Mouse (Mus musculus): ENCODE results near the gene Rtn4rl1. TPM values are rescaled to one million over a fixed set of nuclear protein-coding genes. Genes with fewer than 3 reads are reported as not detected.

Rtn4rl1 gene
- polyA plus RNA-seq, 1 experiment from 2014 or later = 2.0 TPM

- peak within 1 kb of the TSS; percentile 63 for H3K27ac ChIP-seq (ENCODE audit: low read depth)
- H3K9ac ChIP-seq (replicated peaks) = peak within 1 kb of the TSS; percentile 82
- H3K4me1 ChIP-seq (ENCODE audit: insufficient read depth) = peaks cover 16% of the 10 kb centered on the region
- H3K27me3 ChIP-seq (ENCODE audit: insufficient read depth, low read length) = peaks cover 7% of the 10 kb centered on the region
- ATAC-seq = peak; percentile 98
- no peaks in the 10 kb centered on the region for H3K9me3 ChIP-seq (ENCODE audit: low read length)
- peaks cover 13% of the 10 kb centered on the region for H3K36me3 ChIP-seq (replicated peaks; ENCODE audit: insufficient read depth, low read length)
- under 1% methylated on average over 33 of the region's 33 CpGs for WGBS (ENCODE audit: insufficient replicate concordance)
- H3K4me3 ChIP-seq (ENCODE audit: low read depth, low read length) = peak within 1 kb of the TSS; percentile 71
- H3K4me2 ChIP-seq (ENCODE audit: low read depth, low read length) = peak within 1 kb of the TSS; percentile 94
- TF ChIP-seq EP300 (IDR thresholded peaks at IDR 0.05; ENCODE audit: low read depth) = no peak
- TF ChIP-seq CTCF (IDR thresholded peaks at IDR 0.05; ENCODE audit: low read depth) = peak; percentile 94
- peak; percentile 92 for DNase-seq
Measured at GRCm38 (mm10) chr11:75178672-75179208, 14.8 kb upstream of the Rtn4rl1 start, which contains the start of gene Ovca2. TSS of gene Ovca2 (minus strand) at chr11:75178835.

GRCm38 (mm10) chr11:75183917-75184570 is 9.5 kb upstream of the Rtn4rl1 start:
- no peaks in the 10 kb centered on the region for H3K27me3 ChIP-seq (ENCODE audit: insufficient read depth, low read length)
- no peak for DNase-seq
- no peak for ATAC-seq
- peaks cover 4% of the 10 kb centered on the region; the same call in 1 of the 2 replicates for H3K4me1 ChIP-seq (ENCODE audit: insufficient read depth)
- no peak overlapping the region for H3K27ac ChIP-seq (ENCODE audit: low read depth)
- no peak overlapping the region for H3K4me2 ChIP-seq (ENCODE audit: low read depth, low read length)
- no peak overlapping the region for H3K4me3 ChIP-seq (ENCODE audit: low read depth, low read length)
- H3K9me3 ChIP-seq (ENCODE audit: low read length) = no peaks in the 10 kb centered on the region
- TF ChIP-seq EP300 (IDR thresholded peaks at IDR 0.05; ENCODE audit: low read depth) (no peak), CTCF (IDR thresholded peaks at IDR 0.05; ENCODE audit: low read depth) (no peak)
- WGBS (ENCODE audit: insufficient replicate concordance) = 66% methylated on average over 2 of the region's 2 CpGs
- no peak overlapping the region for H3K9ac ChIP-seq (replicated peaks)
- peaks cover 16% of the 10 kb centered on the region for H3K36me3 ChIP-seq (replicated peaks; ENCODE audit: insufficient read depth, low read length)

GRCm38 (mm10) chr11:75184573-75184972 is 9.0 kb upstream of the Rtn4rl1 start:
- H3K4me3 ChIP-seq (ENCODE audit: low read depth, low read length) = no peak overlapping the region
- no peaks in the 10 kb centered on the region for H3K27me3 ChIP-seq (ENCODE audit: insufficient read depth, low read length)
- H3K27ac ChIP-seq (ENCODE audit: low read depth) = no peak overlapping the region
- H3K9me3 ChIP-seq (ENCODE audit: low read length) = no peaks in the 10 kb centered on the region
- no peak overlapping the region for H3K9ac ChIP-seq (replicated peaks)
- peaks cover 7% of the 10 kb centered on the region for H3K4me1 ChIP-seq (ENCODE audit: insufficient read depth)
- H3K4me2 ChIP-seq (ENCODE audit: low read depth, low read length) = no peak overlapping the region
- peaks cover 16% of the 10 kb centered on the region for H3K36me3 ChIP-seq (replicated peaks; ENCODE audit: insufficient read depth, low read length)
- DNase-seq = no peak
- 92% methylated on average over 5 of the region's 5 CpGs for WGBS (ENCODE audit: insufficient replicate concordance)
- ATAC-seq = no peak
- TF ChIP-seq EP300 (IDR thresholded peaks at IDR 0.05; ENCODE audit: low read depth) = no peak
- TF ChIP-seq CTCF (IDR thresholded peaks at IDR 0.05; ENCODE audit: low read depth) = no peak

- TF ChIP-seq CTCF (IDR thresholded peaks at IDR 0.05; ENCODE audit: low read depth) = no peak
- TF ChIP-seq EP300 (IDR thresholded peaks at IDR 0.05; ENCODE audit: low read depth) = no peak
- Histone ChIP-seq H3K9ac (replicated peaks) (no peak overlapping the region), H3K4me1 (ENCODE audit: insufficient read depth) (peaks cover 7% of the 10 kb centered on the region), H3K9me3 (ENCODE audit: low read length) (no peaks in the 10 kb centered on the region), H3K4me2 (ENCODE audit: low read depth, low read length) (no peak overlapping the region), H3K27ac (ENCODE audit: low read depth) (no peak overlapping the region), H3K36me3 (replicated peaks; ENCODE audit: insufficient read depth, low read length) (peaks cover 16% of the 10 kb centered on the region), H3K27me3 (ENCODE audit: insufficient read depth, low read length) (no peaks in the 10 kb centered on the region), H3K4me3 (ENCODE audit: low read depth, low read length) (no peak overlapping the region)
- 84% methylated on average over 2 of the region's 2 CpGs for WGBS (ENCODE audit: insufficient replicate concordance)
- no peak for DNase-seq
- ATAC-seq = no peak
Measured at GRCm38 (mm10) chr11:75184986-75185385, 8.6 kb upstream of the Rtn4rl1 start.

- ATAC-seq = peak; percentile 62
- Histone ChIP-seq H3K36me3 (replicated peaks; ENCODE audit: insufficient read depth, low read length) (0 out of 2 replicates have a peak, but pooled peaks cover 3% of the 10 kb centered on the region), H3K4me1 (ENCODE audit: insufficient read depth) (peaks cover 24% of the 10 kb centered on the region), H3K4me3 (ENCODE audit: low read depth, low read length) (peak overlapping the region; percentile 74), H3K4me2 (ENCODE audit: low read depth, low read length) (peak overlapping the region; percentile 93), H3K9ac (replicated peaks) (peak overlapping the region; percentile 69), H3K27ac (ENCODE audit: low read depth) (peak overlapping the region; percentile 73), H3K27me3 (ENCODE audit: insufficient read depth, low read length) (peaks cover 23% of the 10 kb centered on the region), H3K9me3 (ENCODE audit: low read length) (no peaks in the 10 kb centered on the region)
- TF ChIP-seq CTCF (IDR thresholded peaks at IDR 0.05; ENCODE audit: low read depth) (no peak), EP300 (IDR thresholded peaks at IDR 0.05; ENCODE audit: low read depth) (no peak)
- DNase-seq = peak; percentile 29
- under 1% methylated on average over 22 of the region's 22 CpGs for WGBS (ENCODE audit: insufficient replicate concordance)
Measured at GRCm38 (mm10) chr11:75189713-75190370, 3.7 kb upstream of the Rtn4rl1 start.

- no peaks in the 10 kb centered on the region for H3K9me3 ChIP-seq (ENCODE audit: low read length)
- peaks cover 28% of the 10 kb centered on the region for H3K27me3 ChIP-seq (ENCODE audit: insufficient read depth, low read length)
- H3K4me3 ChIP-seq (ENCODE audit: low read depth, low read length) = peak overlapping the region; percentile 74
- H3K36me3 ChIP-seq (replicated peaks; ENCODE audit: insufficient read depth, low read length) = 0 out of 2 replicates have a peak, but pooled peaks cover under 1% of the 10 kb centered on the region
- H3K4me2 ChIP-seq (ENCODE audit: low read depth, low read length) = peak overlapping the region; percentile 93
- peak; percentile 84 for ATAC-seq
- H3K4me1 ChIP-seq (ENCODE audit: insufficient read depth) = peaks cover 29% of the 10 kb centered on the region
- peak overlapping the region; percentile 73 for H3K27ac ChIP-seq (ENCODE audit: low read depth)
- peak overlapping the region; percentile 69 for H3K9ac ChIP-seq (replicated peaks)
- WGBS (ENCODE audit: insufficient replicate concordance) = under 1% methylated on average over 24 of the region's 24 CpGs
- TF ChIP-seq EP300 (IDR thresholded peaks at IDR 0.05; ENCODE audit: low read depth) = 0 out of 2 replicates have a peak, but pooled peaks have one; percentile 8
- peak; percentile 51 for TF ChIP-seq CTCF (IDR thresholded peaks at IDR 0.05; ENCODE audit: low read depth)
- peak; percentile 88 for DNase-seq
Measured at GRCm38 (mm10) chr11:75190371-75190724, 3.2 kb upstream of the Rtn4rl1 start.

All from liver, postnatal 0 days (tissue).